Mouse (Mus musculus) lung, postnatal 0 days (tissue): ENCODE measurements around the gene Olfr805. TPM values are rescaled to one million over a fixed set of nuclear protein-coding genes. Genes with fewer than 3 reads are reported as not detected.

Experiments
- ATAC-seq: fragments of 200-750 bp; cut with Nextera tagmentation; 2 replicates; pipeline ENCODE4 v1.8.0; 2017; ENCODE audit warnings: moderate library complexity
- DNase-seq: peaks from one replicate; pipeline ENCODE4 v3.0.0-alpha.2; 2016; ENCODE audit warnings: low spot score
- H3K27ac ChIP-seq: fragments of 300-500 bp; sonication (generic); 2 replicates; pipeline ENCODE4 v1.5.1; 2014; ENCODE audit warnings: antibody characterized with exemption, mild to moderate bottlenecking, low read length, mixed read lengths
- H3K27me3 ChIP-seq: fragments of 300-500 bp; sonication (generic); replicated peaks from 2 replicates; pipeline ENCODE4 v1.6.1; 2014; ENCODE audit warnings: low read length, mixed read lengths; ENCODE audit not compliant: insufficient read depth
- H3K36me3 ChIP-seq: fragments of 300-500 bp; sonication (generic); 2 replicates; pipeline ENCODE4 v1.6.1; 2014; ENCODE audit warnings: low read length, mixed read lengths; ENCODE audit not compliant: insufficient read depth
- H3K4me1 ChIP-seq: fragments of 300-500 bp; sonication (generic); 2 replicates; pipeline ENCODE4 v1.6.1; 2014; ENCODE audit warnings: antibody characterized with exemption, low read depth, low read length, mixed read lengths; ENCODE audit not compliant: insufficient read depth
- H3K4me2 ChIP-seq: fragments of 300-500 bp; sonication (generic); replicated peaks from 2 replicates; pipeline ENCODE4 v1.6.1; 2014; ENCODE audit warnings: low read depth, mild to moderate bottlenecking, low read length, moderate library complexity, mixed read lengths
- H3K4me3 ChIP-seq: fragments of 300-500 bp; sonication (generic); 2 replicates; pipeline ENCODE4 v1.5.1; 2014; ENCODE audit warnings: low read depth, low read length
- H3K9ac ChIP-seq: fragments of 300-500 bp; sonication (generic); replicated peaks from 2 replicates; pipeline ENCODE4 v1.6.1; 2014; ENCODE audit warnings: low read depth, mild to moderate bottlenecking
- H3K9me3 ChIP-seq: fragments of 300-500 bp; sonication (generic); 2 replicates; pipeline ENCODE4 v1.6.1; 2016; ENCODE audit warnings: low read length, mixed read lengths
- CTCF ChIP-seq: IDR thresholded peaks from 2 replicates; pipeline ENCODE4 v1.5.1; 2016; ENCODE audit warnings: antibody characterized with exemption, mild to moderate bottlenecking
- EP300 ChIP-seq: IDR thresholded peaks from 2 replicates; pipeline ENCODE4 v1.6.1; 2016; ENCODE audit warnings: antibody characterized with exemption, mild to moderate bottlenecking, control low read depth
- WGBS: fragments of 180-500 bp; shearing (Covaris S2); extraction: QIAGEN DNeasy Blood & Tissue Kit; methylation state at CpG from one replicate; pipeline ENCODE4 v1.1.7; 2014; 5-methylcytosine and 5-hydroxymethylcytosine counted together
- polyA plus RNA-seq: library from polyadenylated mRNA; unstranded; fragments of >200 nt; fragmentation: Nextera tagmentation; extraction: Ambion mirVana; gene quantifications from 2 replicates; pipeline ENCODE4 v1.2.1, GENCODE M21; 2015

The Olfr805 gene
- polyA plus RNA-seq: not detected in 2 replicates

GRCm38 (mm10) chr10:129729275-129729674, at the start of gene Olfr805:
TSS of gene Olfr805 (minus strand) at chr10:129729375.
- no peak within 1 kb of the TSS for H3K9ac ChIP-seq
- ATAC-seq (no peak), DNase-seq (no peak)
- no peak within 1 kb of the TSS for H3K27ac ChIP-seq
- no peak for TF ChIP-seq CTCF
- no peak for TF ChIP-seq EP300
- 93% methylated on average over 2 of the region's 2 CpGs for WGBS
- no peak within 1 kb of the TSS for H3K4me2 ChIP-seq
- no peaks in the 10 kb centered on the region for H3K36me3 ChIP-seq
- H3K9me3 ChIP-seq: no peaks in the 10 kb centered on the region
- H3K27me3 ChIP-seq: no peaks in the 10 kb centered on the region
- H3K4me1 ChIP-seq: no peaks in the 10 kb centered on the region
- no peak within 1 kb of the TSS for H3K4me3 ChIP-seq

- Histone ChIP-seq H3K27ac (no peak overlapping the region), H3K9ac (no peak overlapping the region), H3K9me3 (no peaks in the 10 kb centered on the region), H3K4me3 (no peak overlapping the region), H3K27me3 (no peaks in the 10 kb centered on the region), H3K36me3 (no peaks in the 10 kb centered on the region), H3K4me2 (no peak overlapping the region), H3K4me1 (no peaks in the 10 kb centered on the region)
- DNase-seq (no peak), ATAC-seq (no peak)
- TF ChIP-seq CTCF: no peak
- TF ChIP-seq EP300: no peak
Measured at GRCm38 (mm10) chr10:129778123-129778522, 48.9 kb upstream of the Olfr805 start.

GRCm38 (mm10) chr10:129774338-129774737, 45.2 kb upstream of the Olfr805 start, which contains the start of gene Olfr809:
TSS of gene Olfr809 (plus strand) at chr10:129774638.
- TF ChIP-seq EP300 (no peak), CTCF (no peak)
- no peak for ATAC-seq
- DNase-seq: no peak

GRCm38 (mm10) chr10:129765182-129765581, 36.0 kb upstream of the Olfr805 start, which contains the start of gene Olfr808:
TSS of gene Olfr808 (plus strand) at chr10:129765482.
- no peaks in the 10 kb centered on the region for H3K27me3 ChIP-seq
- no peak for DNase-seq
- H3K9me3 ChIP-seq: no peaks in the 10 kb centered on the region

More at GRCm38 (mm10) chr10:129774338-129774737, 45.2 kb upstream of the Olfr805 start, which contains the start of gene Olfr809:
- Histone ChIP-seq H3K27me3 (no peaks in the 10 kb centered on the region), H3K4me3 (no peak within 1 kb of the TSS), H3K4me2 (no peak within 1 kb of the TSS), H3K36me3 (no peaks in the 10 kb centered on the region), H3K9ac (no peak within 1 kb of the TSS), H3K4me1 (no peaks in the 10 kb centered on the region), H3K9me3 (no peaks in the 10 kb centered on the region), H3K27ac (no peak within 1 kb of the TSS)

GRCm38 (mm10) chr10:129757693-129758092, 28.5 kb upstream of the Olfr805 start, which contains the start of gene Olfr807:
TSS of gene Olfr807 (minus strand) at chr10:129757793.
- Histone ChIP-seq H3K4me3 (no peak within 1 kb of the TSS), H3K27ac (no peak within 1 kb of the TSS), H3K9ac (no peak within 1 kb of the TSS), H3K4me2 (no peak within 1 kb of the TSS), H3K9me3 (no peaks in the 10 kb centered on the region), H3K36me3 (no peaks in the 10 kb centered on the region), H3K4me1 (no peaks in the 10 kb centered on the region), H3K27me3 (no peaks in the 10 kb centered on the region)
- TF ChIP-seq EP300 (no peak), CTCF (no peak)
- ATAC-seq (no peak), DNase-seq (no peak)
- 66% methylated on average over 1 of the region's 1 CpGs for WGBS

More at GRCm38 (mm10) chr10:129765182-129765581, 36.0 kb upstream of the Olfr805 start, which contains the start of gene Olfr808:
- no peaks in the 10 kb centered on the region for H3K4me1 ChIP-seq
- no peak within 1 kb of the TSS for H3K27ac ChIP-seq
- no peak for TF ChIP-seq CTCF
- no peak for TF ChIP-seq EP300
- H3K4me2 ChIP-seq: no peak within 1 kb of the TSS
- H3K9ac ChIP-seq: no peak within 1 kb of the TSS
- WGBS: 87% methylated on average over 1 of the region's 1 CpGs
- no peaks in the 10 kb centered on the region for H3K36me3 ChIP-seq
- no peak within 1 kb of the TSS for H3K4me3 ChIP-seq
- no peak for ATAC-seq

- H3K4me3 ChIP-seq: no peak within 1 kb of the TSS
- no peak within 1 kb of the TSS for H3K27ac ChIP-seq
- H3K36me3 ChIP-seq: no peaks in the 10 kb centered on the region
- no peak within 1 kb of the TSS for H3K4me2 ChIP-seq
- no peak for TF ChIP-seq CTCF
- no peak for TF ChIP-seq EP300
- H3K27me3 ChIP-seq: no peaks in the 10 kb centered on the region
- H3K4me1 ChIP-seq: no peaks in the 10 kb centered on the region
- ATAC-seq (no peak), DNase-seq (no peak)
- no peak within 1 kb of the TSS for H3K9ac ChIP-seq
- H3K9me3 ChIP-seq: no peaks in the 10 kb centered on the region
Measured at GRCm38 (mm10) chr10:129741821-129742220, 12.6 kb upstream of the Olfr805 start, which contains the start of gene Olfr806. TSS of gene Olfr806 (minus strand) at chr10:129741921.

- H3K9ac ChIP-seq: no peak within 1 kb of the TSS
- DNase-seq (no peak), ATAC-seq (no peak)
- H3K27ac ChIP-seq: no peak within 1 kb of the TSS
- H3K27me3 ChIP-seq: no peaks in the 10 kb centered on the region
- H3K4me1 ChIP-seq: no peaks in the 10 kb centered on the region
- H3K36me3 ChIP-seq: no peaks in the 10 kb centered on the region
- no peaks in the 10 kb centered on the region for H3K9me3 ChIP-seq
- no peak within 1 kb of the TSS for H3K4me3 ChIP-seq
- no peak within 1 kb of the TSS for H3K4me2 ChIP-seq
- TF ChIP-seq EP300: no peak
- TF ChIP-seq CTCF: no peak
Measured at GRCm38 (mm10) chr10:129702910-129703309, 26.3 kb downstream of the Olfr805 start, which contains the start of gene Olfr804. TSS of gene Olfr804 (plus strand) at chr10:129703210.
